Mouse (Mus musculus) adrenal gland, postnatal 4 days (tissue): ENCODE data around the gene Lrrc41. TPM values are rescaled to one million over a fixed set of nuclear protein-coding genes. Genes with fewer than 3 reads are reported as not detected.

ENCODE experiments used
- DNase-seq, 2 experiments: peaks; one replicate each; pipeline ENCODE4 v3.0.0; 2021 to 2022; ENCODE audit warnings: low spot score in 2 of 2, mixed read lengths in 2 of 2
- total RNA-seq, 2 experiments: library from RNA; stranded (reverse); gene quantifications; 2 replicates each; pipeline ENCODE4 v1.2.3; 2021

Lrrc41 gene
- total RNA-seq, 2 experiments from 2014 or later = 70.4 to 74.7 TPM

GRCm38 (mm10) chr4:116142269-116142668, 67.2 kb downstream of the Lrrc41 start:
- DNase-seq = no peak

- no peak for DNase-seq
Observed at GRCm38 (mm10) chr4:116143317-116143811, 68.3 kb downstream of the Lrrc41 start.

GRCm38 (mm10) chr4:116143891-116144717, 69.0 kb downstream of the Lrrc41 start:
- DNase-seq = peak; percentile 30 to 44

Other genes starting within 250 kb of the Lrrc41 start
- 10 to 100 TPM; 17.5 to 20.4 TPM for gene Mob3c, start 247.2 kb upstream of the Lrrc41 start, total RNA-seq
- 10 to 100 TPM; 52.7 to 59.0 TPM for gene Mknk1, start 236.1 kb upstream of the Lrrc41 start, total RNA-seq
- not detected for gene Kncn, start 190.9 kb upstream of the Lrrc41 start, total RNA-seq
- not detected for gene 6430628N08Rik, start 184.6 kb upstream of the Lrrc41 start, total RNA-seq
- not detected for gene Dmbx1, start 135.3 kb upstream of the Lrrc41 start, total RNA-seq
- 10 to 100 TPM in 1 of 2 experiments, 1 to 10 TPM in 1; 10.0 to 10.3 TPM for gene Faah, start 57.3 kb upstream of the Lrrc41 start, total RNA-seq
- 10 to 100 TPM; 27.8 to 28.7 TPM for gene Nsun4, start 21.4 kb upstream of the Lrrc41 start, total RNA-seq
- gene Uqcrh, start 198 bp upstream of the Lrrc41 start, total RNA-seq = 100 to 1,000 TPM; 468 to 515 TPM
- gene Rad54l, start 48.4 kb downstream of the Lrrc41 start, total RNA-seq = 10 to 100 TPM; 12.1 to 12.3 TPM
- 10 to 100 TPM; 65.6 to 66.7 TPM for gene Pomgnt1, start 48.6 kb downstream of the Lrrc41 start, total RNA-seq
- gene Lurap1, start 76.1 kb downstream of the Lrrc41 start, total RNA-seq = 1 to 10 TPM; 6.8 to 7.5 TPM
- 1 to 10 TPM in 1 of 2 experiments, under 1 TPM in 1; 0.17 to 1.6 TPM for gene Tspan1, start 92.3 kb downstream of the Lrrc41 start, total RNA-seq
- gene 1700042G07Rik, start 98.1 kb downstream of the Lrrc41 start, total RNA-seq = not detected
- gene Gm49337, start 98.1 kb downstream of the Lrrc41 start, total RNA-seq = not detected
- gene Pik3r3, start 146.3 kb downstream of the Lrrc41 start, total RNA-seq = 10 to 100 TPM; 16.7 to 19.7 TPM